Mouse (Mus musculus) neural tube, embryonic 11.5 days (tissue): Measurements from ENCODE around the gene Map3k7. TPM values are rescaled to one million over a fixed set of nuclear protein-coding genes. Genes with fewer than 3 reads are reported as not detected.

Experiments used
- ATAC-seq: fragments of 200-750 bp; cut with Nextera tagmentation; 2 replicates; pipeline ENCODE4 v1.8.0; 2017; ENCODE audit warnings: moderate number of reproducible peaks, mild to moderate bottlenecking, moderate TSS enrichment, moderate library complexity; ENCODE audit not compliant: insufficient read depth, low FRiP score, low TSS enrichment
- DNase-seq: peaks from one replicate; pipeline ENCODE4 v3.0.0-alpha.2; 2015; ENCODE audit warnings: low spot score
- H3K27ac ChIP-seq: fragments of 300-500 bp; sonication (generic); 2 replicates; pipeline ENCODE4 v1.5.1; 2014; ENCODE audit warnings: low read depth, mild to moderate bottlenecking, low read length
- H3K27me3 ChIP-seq: fragments of 300-500 bp; sonication (generic); 2 replicates; pipeline ENCODE4 v1.6.1; 2014; ENCODE audit warnings: mild to moderate bottlenecking, low read length, mixed read lengths; ENCODE audit not compliant: control insufficient read depth, insufficient read depth
- H3K36me3 ChIP-seq: fragments of 300-500 bp; sonication (generic); 2 replicates; pipeline ENCODE4 v1.6.1; 2014; ENCODE audit warnings: mild to moderate bottlenecking, low read length, moderate library complexity, mixed read lengths; ENCODE audit not compliant: control insufficient read depth, insufficient read depth
- H3K4me1 ChIP-seq: fragments of 300-500 bp; sonication (generic); 2 replicates; pipeline ENCODE4 v1.6.1; 2014; ENCODE audit warnings: low read length, mixed read lengths; ENCODE audit not compliant: control insufficient read depth, insufficient read depth
- H3K4me2 ChIP-seq: fragments of 300-500 bp; sonication (generic); 2 replicates; pipeline ENCODE4 v1.6.1; 2014; ENCODE audit warnings: low read depth, mild to moderate bottlenecking, moderate library complexity
- H3K4me3 ChIP-seq: fragments of 300-500 bp; sonication (generic); 2 replicates; pipeline ENCODE4 v1.5.1; 2014; ENCODE audit warnings: low read depth, low read length
- H3K9ac ChIP-seq: fragments of 300-500 bp; sonication (generic); 2 replicates; pipeline ENCODE4 v1.6.1; 2014; ENCODE audit warnings: mild to moderate bottlenecking, low read length
- H3K9me3 ChIP-seq: fragments of 300-500 bp; sonication (generic); 2 replicates; pipeline ENCODE4 v1.6.1; 2016; ENCODE audit warnings: low read length; ENCODE audit not compliant: control insufficient read depth
- WGBS: fragments of 180-500 bp; shearing (Covaris S2); extraction: QIAGEN DNeasy Blood & Tissue Kit; methylation state at CpG from one replicate; pipeline ENCODE4 v1.1.7; 2014; 5-methylcytosine and 5-hydroxymethylcytosine counted together
- polyA plus RNA-seq: library from polyadenylated mRNA; unstranded; fragments of >200 nt; fragmentation: Nextera tagmentation; extraction: Ambion mirVana; gene quantifications from 2 replicates; pipeline ENCODE4 v1.2.1, GENCODE M21; 2014

The Map3k7 gene
- polyA plus RNA-seq, 1 experiment from 2014 or later: 59.9 TPM

GRCm38 (mm10) chr4:31971437-31971836 is 7.5 kb downstream of the Map3k7 start:
- Histone ChIP-seq H3K27me3 (no peaks in the 10 kb centered on the region), H3K27ac (no peak overlapping the region), H3K4me2 (no peak overlapping the region), H3K4me3 (no peak overlapping the region), H3K36me3 (no peaks in the 10 kb centered on the region), H3K9ac (no peak overlapping the region), H3K9me3 (no peaks in the 10 kb centered on the region), H3K4me1 (no peaks in the 10 kb centered on the region)
- whole genome bisulfite sequencing: 97% methylated on average over 1 of the region's 1 CpGs
- ATAC-seq (no peak), DNase-seq (no peak)

- Histone ChIP-seq H3K27ac (no peak overlapping the region), H3K4me3 (no peak overlapping the region), H3K27me3 (no peaks in the 10 kb centered on the region), H3K36me3 (no peaks in the 10 kb centered on the region), H3K9me3 (no peaks in the 10 kb centered on the region), H3K4me2 (no peak overlapping the region), H3K4me1 (no peaks in the 10 kb centered on the region), H3K9ac (no peak overlapping the region)
- no peak for DNase-seq
- 77% methylated on average over 6 of the region's 6 CpGs for WGBS
- ATAC-seq: no peak
Observed at GRCm38 (mm10) chr4:31972181-31972580, 8.3 kb downstream of the Map3k7 start.

GRCm38 (mm10) chr4:31975260-31975950 is 11.5 kb downstream of the Map3k7 start:
- Histone ChIP-seq H3K4me1 (no peaks in the 10 kb centered on the region), H3K4me3 (no peak overlapping the region), H3K9me3 (no peaks in the 10 kb centered on the region), H3K9ac (no peak overlapping the region), H3K27me3 (no peaks in the 10 kb centered on the region), H3K27ac (no peak overlapping the region), H3K36me3 (peaks cover 3% of the 10 kb centered on the region; the same call in 1 of the 2 replicates), H3K4me2 (no peak overlapping the region)
- DNase-seq (no peak), ATAC-seq (no peak)
- WGBS: 66% methylated on average over 3 of the region's 3 CpGs

- WGBS: 94% methylated on average over 8 of the region's 8 CpGs
- no peaks in the 10 kb centered on the region for H3K4me1 ChIP-seq
- H3K9ac ChIP-seq: no peak overlapping the region
- ATAC-seq (no peak), DNase-seq (no peak)
- no peaks in the 10 kb centered on the region for H3K9me3 ChIP-seq
- H3K36me3 ChIP-seq: peaks cover 5% of the 10 kb centered on the region; the same call in 1 of the 2 replicates
- no peak overlapping the region for H3K27ac ChIP-seq
- H3K27me3 ChIP-seq: no peaks in the 10 kb centered on the region
- H3K4me2 ChIP-seq: no peak overlapping the region
- no peak overlapping the region for H3K4me3 ChIP-seq
Observed at GRCm38 (mm10) chr4:31981863-31982262, 18.0 kb downstream of the Map3k7 start.

GRCm38 (mm10) chr4:31993386-31993785 is 29.5 kb downstream of the Map3k7 start:
- Histone ChIP-seq H3K4me2 (no peak overlapping the region), H3K9ac (no peak overlapping the region), H3K4me3 (no peak overlapping the region), H3K4me1 (no peaks in the 10 kb centered on the region), H3K9me3 (no peaks in the 10 kb centered on the region), H3K27ac (no peak overlapping the region), H3K36me3 (peaks cover 10% of the 10 kb centered on the region), H3K27me3 (no peaks in the 10 kb centered on the region)
- ATAC-seq (no peak), DNase-seq (no peak)
- WGBS: 82% methylated on average over 2 of the region's 2 CpGs

- no peak for DNase-seq
- Histone ChIP-seq H3K4me2 (no peak overlapping the region), H3K9me3 (no peaks in the 10 kb centered on the region), H3K4me3 (no peak overlapping the region), H3K27me3 (no peaks in the 10 kb centered on the region), H3K4me1 (no peaks in the 10 kb centered on the region), H3K36me3 (peaks cover 10% of the 10 kb centered on the region), H3K9ac (no peak overlapping the region), H3K27ac (no peak overlapping the region)
- no peak for ATAC-seq
- WGBS: 93% methylated on average over 1 of the region's 1 CpGs
Observed at GRCm38 (mm10) chr4:31993865-31994264, 30.0 kb downstream of the Map3k7 start.

GRCm38 (mm10) chr4:32001498-32001897 is 37.6 kb downstream of the Map3k7 start:
- H3K4me2 ChIP-seq: no peak overlapping the region
- DNase-seq (no peak), ATAC-seq (no peak)
- no peaks in the 10 kb centered on the region for H3K4me1 ChIP-seq
- no peak overlapping the region for H3K27ac ChIP-seq
- no peak overlapping the region for H3K9ac ChIP-seq
- H3K36me3 ChIP-seq: peaks cover 5% of the 10 kb centered on the region; the same call in 1 of the 2 replicates
- no peaks in the 10 kb centered on the region for H3K27me3 ChIP-seq
- no peak overlapping the region for H3K4me3 ChIP-seq
- no peaks in the 10 kb centered on the region for H3K9me3 ChIP-seq
- 64% methylated on average over 3 of the region's 3 CpGs for WGBS

- H3K27me3 ChIP-seq: no peaks in the 10 kb centered on the region
- no peaks in the 10 kb centered on the region for H3K9me3 ChIP-seq
- no peak overlapping the region for H3K4me3 ChIP-seq
- no peak overlapping the region for H3K4me2 ChIP-seq
- ATAC-seq: no peak
- DNase-seq: no peak
- H3K27ac ChIP-seq: no peak overlapping the region
- H3K36me3 ChIP-seq: peaks cover 3% of the 10 kb centered on the region; the same call in 1 of the 2 replicates
- H3K9ac ChIP-seq: no peak overlapping the region
- 91% methylated on average over 6 of the region's 6 CpGs for WGBS
- H3K4me1 ChIP-seq: no peaks in the 10 kb centered on the region
Observed at GRCm38 (mm10) chr4:32004773-32005591, 41.1 kb downstream of the Map3k7 start.

- no peaks in the 10 kb centered on the region for H3K4me1 ChIP-seq
- WGBS: 52% methylated on average over 3 of the region's 3 CpGs
- no peaks in the 10 kb centered on the region for H3K27me3 ChIP-seq
- no peak overlapping the region for H3K4me2 ChIP-seq
- H3K36me3 ChIP-seq: peaks cover 3% of the 10 kb centered on the region; the same call in 1 of the 2 replicates
- no peak overlapping the region for H3K9ac ChIP-seq
- DNase-seq (no peak), ATAC-seq (no peak)
- no peak overlapping the region for H3K4me3 ChIP-seq
- H3K27ac ChIP-seq: no peak overlapping the region
- no peaks in the 10 kb centered on the region for H3K9me3 ChIP-seq
Observed at GRCm38 (mm10) chr4:32007174-32007573, 43.3 kb downstream of the Map3k7 start.
